Mouse (Mus musculus): ENCODE measurements around the gene Cacnb1. TPM values are rescaled to one million over a fixed set of nuclear protein-coding genes. Genes with fewer than 3 reads are reported as not detected.

The Cacnb1 gene
- total RNA-seq, 1 experiment from 2014 or later: 7.8 TPM

GRCm38 (mm10) chr11:97955146-97955902, 67.5 kb downstream of the Cacnb1 start:
- DNase-seq: no peak

- DNase-seq: no peak
These were observed 68.2 kb downstream of the Cacnb1 start for GRCm38 (mm10) chr11:97954469-97955141.

DNA sequence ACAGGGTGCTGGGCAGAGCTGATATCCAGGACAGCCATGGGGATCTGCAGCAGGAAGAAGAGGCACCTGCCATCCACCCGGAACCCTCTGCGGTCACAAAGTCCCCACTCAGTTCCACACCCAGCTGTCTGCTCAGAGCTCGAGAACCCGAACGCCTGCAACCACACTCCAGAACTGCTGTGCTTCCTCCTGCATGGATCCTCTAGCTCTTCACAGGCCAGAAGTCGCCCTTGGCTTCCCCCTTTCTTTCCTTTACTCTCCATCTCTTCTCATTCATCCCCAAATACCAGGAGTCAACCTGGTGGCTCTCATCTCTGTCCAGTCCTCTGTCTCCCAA, 68.9 kb downstream of the Cacnb1 start:
- no peak for DNase-seq

- DNase-seq: no peak
These were observed 69.5 kb downstream of the Cacnb1 start for GRCm38 (mm10) chr11:97953179-97953938.

- no peak for DNase-seq
These were observed 70.3 kb downstream of the Cacnb1 start for GRCm38 (mm10) chr11:97952367-97953006.

Small RNAs within 50 kb of the gene (microRNA-seq; reads per million reads assigned to microRNA genes)
- 0 reads per million in 2 experiments for gene Gm27597

Other genes starting within 250 kb of the Cacnb1 start
- not detected in 2 replicates for gene 1700001P01Rik, start 247.1 kb downstream of the Cacnb1 start, total RNA-seq (2021)
- 809 and 980 TPM in 2 replicates for gene Rpl23, start 240.6 kb downstream of the Cacnb1 start, total RNA-seq (2021)
- gene Lasp1, start 224.0 kb downstream of the Cacnb1 start, total RNA-seq (2021): 98.2 and 107 TPM in 2 replicates
- 2.4 and 3.5 TPM in 2 replicates for gene B230217C12Rik, start 182.3 kb downstream of the Cacnb1 start, total RNA-seq (2021)
- 1.0 and 1.2 TPM in 2 replicates for gene Fbxo47, start 138.9 kb downstream of the Cacnb1 start, total RNA-seq (2021)
- gene Plxdc1, start 36.6 kb downstream of the Cacnb1 start, total RNA-seq (2021): 4.3 and 4.8 TPM in 2 replicates
- gene Arl5c, start 26.9 kb downstream of the Cacnb1 start, total RNA-seq (2021): 1.1 and 4.4 TPM in 2 replicates
- gene Rpl19, start 3.7 kb upstream of the Cacnb1 start, total RNA-seq (2021): 1,235 and 1,395 TPM in 2 replicates
- gene Stac2, start 30.4 kb upstream of the Cacnb1 start, total RNA-seq (2021): 3.1 and 3.7 TPM in 2 replicates
- gene Fbxl20, start 127.4 kb upstream of the Cacnb1 start, total RNA-seq (2021): 26.2 and 28.2 TPM in 2 replicates
- 52.3 and 58.3 TPM in 2 replicates for gene Med1, start 170.3 kb upstream of the Cacnb1 start, total RNA-seq (2021)
- gene Cdk12, start 180.0 kb upstream of the Cacnb1 start, total RNA-seq (2021): 46.2 and 46.6 TPM in 2 replicates

Measured in adrenal gland, postnatal 14 days (tissue).